Mouse (Mus musculus): ENCODE data around the gene Nckap5. TPM values are rescaled to one million over a fixed set of nuclear protein-coding genes. Genes with fewer than 3 reads are reported as not detected.

Gene Nckap5
- total and polyA plus RNA-seq, 2 experiments from 2014 or later: 6.6 to 10.2 TPM

- ATAC-seq (no peak), DNase-seq (ENCODE audit: low spot score) (no peak)
- H3K4me2 ChIP-seq (ENCODE audit: low read depth, low read length): no peak overlapping the region
- 51% methylated on average over 7 of the region's 7 CpGs for WGBS
- H3K9ac ChIP-seq (replicated peaks; ENCODE audit: low read length): no peak overlapping the region
- no peak for TF ChIP-seq CTCF (IDR thresholded peaks at IDR 0.05; ENCODE audit: low read depth)
- no peaks in the 10 kb centered on the region for H3K9me3 ChIP-seq (ENCODE audit: low read length)
- no peak overlapping the region for H3K4me3 ChIP-seq (ENCODE audit: low read length)
- no peak overlapping the region for H3K27ac ChIP-seq
- H3K4me1 ChIP-seq (ENCODE audit: insufficient read depth, low read length): no peaks in the 10 kb centered on the region
- H3K27me3 ChIP-seq (ENCODE audit: insufficient read depth, low read length): no peaks in the 10 kb centered on the region
- H3K36me3 ChIP-seq (ENCODE audit: insufficient read depth, low read length): no peaks in the 10 kb centered on the region
Observed at GRCm38 (mm10) chr1:126209131-126209530, 621.5 kb downstream of the Nckap5 start.

DNA sequence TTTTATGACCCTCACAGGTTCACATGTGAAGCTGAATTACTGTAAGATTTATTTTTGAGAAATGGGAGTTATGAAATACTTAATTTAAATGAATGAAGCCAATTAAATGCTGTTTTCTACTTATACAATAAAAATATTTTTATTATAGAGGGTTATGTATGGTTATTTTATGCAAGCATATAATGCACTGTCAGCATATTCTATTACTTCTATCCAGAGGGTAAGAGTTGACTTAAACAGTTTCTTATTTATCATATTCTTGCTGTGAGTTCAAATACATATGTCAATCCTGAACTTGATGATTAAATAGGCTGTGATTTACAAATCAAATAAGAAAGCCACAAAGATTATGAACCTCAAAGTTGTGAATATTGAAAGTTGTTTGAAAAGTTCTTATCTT, 633.7 kb downstream of the Nckap5 start:
- ATAC-seq: no peak
- no peak for DNase-seq (ENCODE audit: low spot score)
- H3K36me3 ChIP-seq (ENCODE audit: insufficient read depth, low read length): no peaks in the 10 kb centered on the region
- H3K9me3 ChIP-seq (ENCODE audit: low read length): no peaks in the 10 kb centered on the region
- H3K4me3 ChIP-seq (ENCODE audit: low read length): no peak overlapping the region
- no peaks in the 10 kb centered on the region for H3K4me1 ChIP-seq (ENCODE audit: insufficient read depth, low read length)
- no peak for TF ChIP-seq CTCF (IDR thresholded peaks at IDR 0.05; ENCODE audit: low read depth)
- H3K9ac ChIP-seq (replicated peaks; ENCODE audit: low read length): no peak overlapping the region
- no peaks in the 10 kb centered on the region for H3K27me3 ChIP-seq (ENCODE audit: insufficient read depth, low read length)
- no peak overlapping the region for H3K27ac ChIP-seq
- H3K4me2 ChIP-seq (ENCODE audit: low read depth, low read length): no peak overlapping the region

- no peak overlapping the region for H3K4me2 ChIP-seq (ENCODE audit: low read depth, low read length)
- DNase-seq (ENCODE audit: low spot score) (no peak), ATAC-seq (no peak)
- no peaks in the 10 kb centered on the region for H3K27me3 ChIP-seq (ENCODE audit: insufficient read depth, low read length)
- TF ChIP-seq CTCF (IDR thresholded peaks at IDR 0.05; ENCODE audit: low read depth): no peak
- H3K9ac ChIP-seq (replicated peaks; ENCODE audit: low read length): no peak overlapping the region
- H3K4me3 ChIP-seq (ENCODE audit: low read length): no peak overlapping the region
- H3K36me3 ChIP-seq (ENCODE audit: insufficient read depth, low read length): no peaks in the 10 kb centered on the region
- WGBS: 91% methylated on average over 4 of the region's 4 CpGs
- H3K27ac ChIP-seq: no peak overlapping the region
- H3K9me3 ChIP-seq (ENCODE audit: low read length): no peaks in the 10 kb centered on the region
- no peaks in the 10 kb centered on the region for H3K4me1 ChIP-seq (ENCODE audit: insufficient read depth, low read length)
Observed at GRCm38 (mm10) chr1:126190353-126190752, 640.2 kb downstream of the Nckap5 start.

GRCm38 (mm10) chr1:126183751-126184150, 646.8 kb downstream of the Nckap5 start:
- 87% methylated on average over 7 of the region's 7 CpGs for WGBS
- H3K4me2 ChIP-seq (ENCODE audit: low read depth, low read length): no peak overlapping the region
- TF ChIP-seq CTCF (IDR thresholded peaks at IDR 0.05; ENCODE audit: low read depth): no peak
- no peak overlapping the region for H3K4me3 ChIP-seq (ENCODE audit: low read length)
- H3K36me3 ChIP-seq (ENCODE audit: insufficient read depth, low read length): no peaks in the 10 kb centered on the region
- H3K9ac ChIP-seq (replicated peaks; ENCODE audit: low read length): no peak overlapping the region
- H3K4me1 ChIP-seq (ENCODE audit: insufficient read depth, low read length): no peaks in the 10 kb centered on the region
- no peaks in the 10 kb centered on the region for H3K9me3 ChIP-seq (ENCODE audit: low read length)
- ATAC-seq: no peak
- DNase-seq (ENCODE audit: low spot score): no peak
- no peak overlapping the region for H3K27ac ChIP-seq
- H3K27me3 ChIP-seq (ENCODE audit: insufficient read depth, low read length): no peaks in the 10 kb centered on the region

- no peak overlapping the region for H3K4me3 ChIP-seq (ENCODE audit: low read length)
- TF ChIP-seq CTCF (IDR thresholded peaks at IDR 0.05; ENCODE audit: low read depth): no peak
- H3K27ac ChIP-seq: peak overlapping the region; percentile 26; the same call in 1 of the 2 replicates
- no peak for DNase-seq (ENCODE audit: low spot score)
- no peaks in the 10 kb centered on the region for H3K36me3 ChIP-seq (ENCODE audit: insufficient read depth, low read length)
- H3K4me1 ChIP-seq (ENCODE audit: insufficient read depth, low read length): peaks cover 5% of the 10 kb centered on the region; the same call in 1 of the 2 replicates
- no peaks in the 10 kb centered on the region for H3K9me3 ChIP-seq (ENCODE audit: low read length)
- ATAC-seq: no peak
- H3K4me2 ChIP-seq (ENCODE audit: low read depth, low read length): no peak overlapping the region
- WGBS: 21% methylated on average over 1 of the region's 1 CpGs
- H3K27me3 ChIP-seq (ENCODE audit: insufficient read depth, low read length): no peaks in the 10 kb centered on the region
- no peak overlapping the region for H3K9ac ChIP-seq (replicated peaks; ENCODE audit: low read length)
Observed at GRCm38 (mm10) chr1:126168579-126168978, 662.0 kb downstream of the Nckap5 start.

DNA sequence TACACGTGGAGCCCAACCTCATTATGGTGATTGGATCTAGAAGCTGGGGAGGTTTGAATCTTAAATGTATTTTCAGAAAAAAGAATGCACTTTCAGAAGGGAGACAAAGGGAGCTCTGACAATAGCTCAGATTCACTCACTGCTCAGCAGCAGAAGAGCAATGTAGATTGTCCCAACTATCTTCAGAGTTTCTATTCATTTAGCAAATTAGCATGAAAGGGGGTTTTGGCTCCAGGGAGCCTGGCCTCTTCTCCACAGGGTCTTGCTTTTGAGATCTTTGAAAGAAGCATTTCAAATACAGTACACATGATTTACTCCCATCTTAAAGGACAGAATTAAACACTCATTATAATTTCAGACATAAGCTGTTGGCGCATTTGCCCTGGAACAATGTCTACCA, 662.5 kb downstream of the Nckap5 start:
- no peaks in the 10 kb centered on the region for H3K36me3 ChIP-seq (ENCODE audit: insufficient read depth, low read length)
- ATAC-seq: no peak
- WGBS: 24% methylated on average over 2 of the region's 2 CpGs

DNA sequence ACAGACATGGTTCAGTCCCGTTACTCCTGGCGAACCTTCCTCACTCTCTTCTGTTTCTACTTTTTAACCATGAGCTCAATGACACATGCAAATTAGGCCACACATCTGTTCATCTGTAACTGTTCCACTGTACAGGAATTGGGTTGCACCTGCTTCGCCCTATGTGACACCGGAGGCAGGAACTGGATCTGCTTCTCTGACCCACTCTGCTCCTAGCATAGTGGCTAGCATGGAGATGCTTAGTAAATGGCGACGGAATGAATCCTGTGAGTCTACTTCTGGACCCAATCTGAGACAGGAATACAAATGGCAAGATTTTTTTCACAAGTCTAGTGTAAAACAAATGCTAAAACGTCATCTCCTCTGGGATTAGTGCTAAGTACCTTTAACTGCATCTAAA, 663.1 kb downstream of the Nckap5 start:
- ATAC-seq (no peak), DNase-seq (ENCODE audit: low spot score) (peak; percentile 28)
- Histone ChIP-seq H3K36me3 (ENCODE audit: insufficient read depth, low read length) (no peaks in the 10 kb centered on the region), H3K4me1 (ENCODE audit: insufficient read depth, low read length) (peaks cover 5% of the 10 kb centered on the region; the same call in 1 of the 2 replicates), H3K9ac (replicated peaks; ENCODE audit: low read length) (no peak overlapping the region), H3K27me3 (ENCODE audit: insufficient read depth, low read length) (no peaks in the 10 kb centered on the region), H3K4me3 (ENCODE audit: low read length) (no peak overlapping the region), H3K9me3 (ENCODE audit: low read length) (no peaks in the 10 kb centered on the region), H3K27ac (peak overlapping the region; percentile 32; the same call in 1 of the 2 replicates), H3K4me2 (ENCODE audit: low read depth, low read length) (no peak overlapping the region)
- no peak for TF ChIP-seq CTCF (IDR thresholded peaks at IDR 0.05; ENCODE audit: low read depth)
- 47% methylated on average over 7 of the region's 7 CpGs for WGBS

More for the DNA sequence above, 662.5 kb downstream of the Nckap5 start:
- Histone ChIP-seq H3K4me3 (ENCODE audit: low read length) (no peak overlapping the region), H3K9ac (replicated peaks; ENCODE audit: low read length) (no peak overlapping the region), H3K4me2 (ENCODE audit: low read depth, low read length) (no peak overlapping the region), H3K4me1 (ENCODE audit: insufficient read depth, low read length) (peaks cover 5% of the 10 kb centered on the region; the same call in 1 of the 2 replicates), H3K27me3 (ENCODE audit: insufficient read depth, low read length) (no peaks in the 10 kb centered on the region), H3K9me3 (ENCODE audit: low read length) (no peaks in the 10 kb centered on the region), H3K27ac (peak overlapping the region; percentile 43; the same call in 1 of the 2 replicates)
- peak; percentile 19 for DNase-seq (ENCODE audit: low spot score)
- TF ChIP-seq CTCF (IDR thresholded peaks at IDR 0.05; ENCODE audit: low read depth): no peak

Data from hindbrain, postnatal 0 days (tissue).